Mouse (Mus musculus): ENCODE measurements around the gene Rbms3. TPM values are rescaled to one million over a fixed set of nuclear protein-coding genes. Genes with fewer than 3 reads are reported as not detected.
A peak's percentile ranks its signal among the peaks of the same experiment; 100 is the strongest.

Gene Rbms3
- total RNA-seq, 2 experiments from 2014 or later: 14.1 to 15.4 TPM

GRCm38 (mm10) chr9:116831386-116831785 is 798.3 kb downstream of the Rbms3 start:
- DNase-seq: no peak

DNA sequence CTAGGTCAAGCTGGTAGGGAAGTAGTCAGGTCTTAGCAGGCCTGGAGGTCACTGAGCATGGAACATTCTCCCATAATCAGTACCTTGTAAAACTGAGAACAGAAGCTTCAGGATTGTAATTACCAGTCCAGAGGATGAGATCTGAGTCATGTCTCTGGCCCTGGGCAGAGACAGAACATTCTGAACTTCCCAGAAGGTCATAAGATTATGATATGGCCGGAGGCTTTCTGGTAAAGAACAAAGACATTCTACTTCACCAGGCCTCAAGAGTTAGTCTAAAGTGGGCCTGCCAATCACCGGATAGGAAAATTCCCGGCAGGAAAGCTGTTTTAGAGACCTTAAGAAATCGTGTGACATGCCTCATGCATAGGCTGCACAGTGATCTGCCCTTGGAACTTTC is 799.8 kb downstream of the Rbms3 start:
- no peak for DNase-seq

DNA sequence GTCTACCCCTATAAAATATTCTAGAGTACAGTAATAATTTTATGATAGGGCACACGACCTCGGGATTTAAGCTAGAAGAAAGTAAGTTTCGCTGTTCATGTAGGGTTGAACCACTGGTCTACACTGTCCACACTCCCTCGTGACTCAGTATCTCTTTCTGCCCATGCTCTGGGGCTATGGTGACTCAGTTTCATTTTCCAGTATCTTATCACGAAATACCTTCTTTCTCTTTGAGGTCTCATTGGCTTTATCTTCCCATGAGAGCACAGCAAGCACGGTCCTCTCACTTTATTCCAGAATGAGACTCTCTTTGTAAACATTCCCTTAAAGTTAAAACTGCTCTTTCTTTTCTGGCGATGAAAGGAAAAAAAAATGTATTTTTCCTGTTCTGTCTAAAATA is 808.1 kb downstream of the Rbms3 start:
- no peak for DNase-seq

DNA sequence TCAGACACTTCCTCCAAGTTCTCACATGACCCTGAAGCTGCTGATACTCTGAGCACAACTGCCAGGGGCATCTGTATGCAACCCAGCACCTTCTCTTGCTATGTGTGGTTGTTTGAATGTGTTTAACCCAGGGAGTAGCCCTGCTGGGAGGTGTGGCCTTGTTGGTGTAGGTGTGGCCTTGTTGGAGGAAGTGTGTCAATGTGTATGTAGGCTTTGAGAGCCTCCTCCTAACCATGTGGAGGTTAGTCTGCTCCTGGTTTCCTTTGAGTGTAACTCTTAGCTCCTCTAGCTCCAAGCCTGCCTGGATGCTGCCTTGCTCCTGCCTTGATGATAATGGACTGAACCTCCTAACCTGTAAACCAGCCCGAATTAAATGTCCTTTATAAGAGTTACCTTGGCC is 812.5 kb downstream of the Rbms3 start:
- no peak for DNase-seq

DNA sequence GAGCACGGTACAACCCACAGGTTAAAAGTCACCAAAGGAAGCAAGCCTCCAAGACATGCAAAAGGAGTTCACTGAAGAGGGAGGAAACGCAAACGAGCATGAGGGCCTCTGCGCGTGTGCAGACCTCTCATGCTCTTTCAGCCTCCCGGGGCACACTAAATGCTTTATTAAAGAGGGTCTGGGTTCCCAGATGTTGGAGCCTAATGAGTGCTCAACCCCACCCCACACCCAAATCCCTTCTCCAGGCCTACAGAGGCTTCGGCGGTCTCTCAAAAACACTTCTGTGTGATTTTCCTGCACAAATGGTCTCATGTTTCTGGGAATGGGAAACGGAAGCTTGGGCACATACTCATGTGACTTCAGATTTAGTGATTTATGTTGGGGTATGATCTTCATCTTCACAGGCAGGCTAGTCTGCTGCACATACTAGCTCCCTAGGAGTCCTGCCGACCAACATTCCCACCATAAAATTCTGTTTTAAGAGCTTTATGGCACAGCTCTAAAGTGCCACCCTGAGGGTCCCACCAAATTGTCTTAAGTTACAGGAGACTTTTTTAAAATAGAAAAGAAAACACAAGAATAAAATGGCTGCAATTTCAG is 815.1 kb downstream of the Rbms3 start:
- DNase-seq: no peak

DNA sequence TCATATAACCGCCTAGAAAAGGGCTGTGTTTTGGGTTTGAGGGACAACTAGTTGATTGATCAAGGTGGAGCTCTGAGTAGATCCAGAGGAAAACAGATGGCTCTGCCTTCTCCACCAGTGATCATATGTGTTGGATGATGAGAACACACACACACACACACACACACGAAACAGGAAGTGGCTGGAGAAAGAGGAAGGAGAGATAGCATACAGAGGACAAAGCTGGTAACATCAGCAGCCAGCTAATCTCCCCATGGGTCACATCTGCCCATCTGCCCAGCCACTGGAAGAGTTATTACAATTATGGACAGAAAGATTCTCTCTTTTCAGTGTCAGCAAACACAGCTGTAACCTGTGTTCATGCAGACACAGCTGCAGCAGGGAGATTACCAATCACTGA is 816.3 kb downstream of the Rbms3 start:
- DNase-seq: no peak

DNA sequence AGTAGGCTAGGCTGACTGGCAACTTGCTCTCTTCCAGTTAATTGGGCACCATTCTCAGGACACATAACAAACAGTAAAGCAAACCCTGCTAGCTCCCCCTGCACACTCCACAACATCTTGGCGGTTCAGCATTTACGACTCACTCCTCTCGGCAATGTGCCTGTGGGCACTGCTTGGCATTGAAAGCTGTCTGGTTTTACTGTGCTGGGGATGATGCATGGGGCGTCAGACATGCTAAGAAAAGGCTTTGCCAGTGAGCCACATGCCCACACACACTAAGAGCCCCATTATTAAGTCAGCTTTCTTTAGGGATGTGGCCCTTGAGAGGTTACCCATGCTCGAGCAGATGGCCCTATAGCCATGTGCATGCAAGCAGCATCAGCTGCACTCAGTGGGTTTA is 820.5 kb downstream of the Rbms3 start:
- DNase-seq: no peak

- no peak for DNase-seq
Measured at GRCm38 (mm10) chr9:116808401-116808800, 821.3 kb downstream of the Rbms3 start.

DNA sequence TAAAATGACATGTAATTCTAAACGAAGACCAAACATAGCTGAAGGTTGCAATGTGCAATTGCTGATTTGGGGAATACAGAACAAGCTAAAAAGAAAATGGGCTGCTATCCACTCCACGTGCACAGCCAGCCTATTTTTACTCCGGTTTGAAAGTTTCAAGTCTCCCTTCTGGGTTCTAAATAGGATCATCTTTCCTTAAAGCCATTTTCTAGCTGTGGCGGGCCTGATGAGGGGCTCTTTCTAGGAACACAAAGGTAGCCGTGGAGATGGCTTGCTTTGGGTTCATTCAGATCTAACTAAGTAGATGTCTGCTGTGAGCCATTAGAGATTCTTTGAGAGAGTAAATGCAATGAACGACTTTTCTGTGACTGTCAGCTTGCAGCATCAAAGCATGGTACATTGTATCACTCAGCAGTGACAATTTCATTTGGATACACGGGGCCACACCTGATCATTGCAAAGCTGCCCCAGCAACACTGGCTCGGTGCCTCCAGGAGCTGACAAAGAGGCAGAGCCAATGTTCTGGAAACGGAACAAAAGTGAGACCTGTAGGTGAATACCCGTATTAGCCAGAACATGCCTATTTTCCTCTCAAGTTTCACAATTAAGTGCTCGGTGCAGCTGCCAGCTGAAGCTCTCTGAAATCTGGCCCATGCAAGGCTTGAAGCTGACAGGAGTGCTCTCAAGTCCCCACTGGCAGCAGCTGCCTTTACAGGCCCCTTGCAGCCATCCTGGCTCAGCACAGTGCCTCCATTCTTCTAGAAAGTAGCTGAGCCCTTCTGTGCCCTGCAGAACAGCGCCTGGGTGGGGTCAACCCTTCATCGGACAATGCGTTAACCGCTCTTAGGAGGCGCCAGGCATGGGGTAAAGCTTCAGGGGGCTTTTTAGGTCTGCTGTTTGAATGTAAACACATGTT is 822.3 kb downstream of the Rbms3 start:
- peak in 1 of 2 experiments; percentile 11 for DNase-seq

DNA sequence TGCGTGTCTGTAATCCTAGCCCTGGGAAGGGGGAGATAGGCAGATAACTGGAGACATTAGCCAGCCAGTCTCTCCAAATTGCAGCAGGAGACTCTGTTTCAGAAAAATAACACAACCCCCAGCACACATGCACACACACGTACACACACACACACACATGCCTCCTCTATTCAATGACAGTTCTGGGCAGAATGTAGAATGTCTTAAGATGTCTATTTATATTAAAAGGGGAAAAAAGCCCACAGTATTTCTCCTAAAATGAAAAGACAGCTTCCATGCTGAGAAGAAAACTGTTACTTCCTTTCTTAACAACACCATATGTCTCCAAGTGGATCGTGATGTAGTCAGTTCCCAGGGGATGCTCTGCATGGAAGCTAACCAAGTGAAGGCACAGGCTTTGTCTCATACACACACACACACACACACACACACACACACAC is 826.4 kb downstream of the Rbms3 start:
- DNase-seq: no peak

DNA sequence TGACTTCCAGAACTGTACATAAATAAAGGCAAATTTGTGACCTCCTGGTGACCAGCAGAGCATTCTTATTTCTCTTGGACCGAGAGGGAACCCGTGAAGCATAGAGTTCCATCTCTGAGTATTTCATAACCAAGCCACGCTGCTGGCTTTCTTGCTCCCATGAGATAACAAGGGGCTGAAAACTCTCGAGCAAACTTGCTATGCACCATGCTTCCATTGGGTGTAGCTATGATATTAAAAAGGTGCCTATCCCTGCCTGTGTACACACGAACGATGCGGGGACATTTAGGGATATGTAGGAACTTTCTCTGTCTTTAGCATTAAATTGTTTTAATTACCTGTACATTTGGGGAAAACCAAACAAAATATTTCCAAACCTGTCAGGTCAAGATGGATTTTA is 827.1 kb downstream of the Rbms3 start:
- peak in 1 of 2 experiments; percentile 10 for DNase-seq

DNA sequence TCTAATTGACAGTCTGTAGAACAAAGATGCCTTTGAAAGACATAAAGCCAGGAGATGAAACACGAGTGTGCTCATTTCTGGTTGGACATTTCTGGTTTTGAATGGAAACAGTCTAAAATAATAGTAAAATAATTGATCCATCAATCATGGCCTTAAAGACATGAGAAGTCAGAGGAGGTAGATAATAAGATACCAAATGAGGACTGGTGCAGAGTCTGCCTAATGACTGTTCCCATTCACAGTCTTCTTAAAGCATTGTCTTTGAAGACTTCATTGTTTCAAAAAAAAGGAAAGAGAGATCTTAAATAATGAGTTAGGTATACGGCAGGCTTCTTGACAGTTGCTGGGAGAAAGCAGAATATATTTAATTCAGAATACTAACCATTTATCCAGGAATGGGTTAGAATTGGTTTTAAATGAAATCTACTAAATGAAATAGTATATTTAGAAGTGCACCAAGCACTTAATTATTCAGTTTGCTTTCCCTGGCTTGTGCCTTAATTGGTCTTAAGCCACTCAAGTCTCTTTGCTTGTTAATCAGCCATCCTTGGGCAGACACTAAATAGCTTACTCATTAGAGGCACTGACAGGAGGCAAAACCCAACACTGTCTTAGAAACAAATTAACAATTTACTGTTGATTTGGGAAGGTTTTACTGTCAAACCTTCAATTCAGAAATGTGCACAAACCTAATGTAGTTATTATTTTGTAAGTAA is 834.3 kb downstream of the Rbms3 start:
- DNase-seq: no peak

DNA sequence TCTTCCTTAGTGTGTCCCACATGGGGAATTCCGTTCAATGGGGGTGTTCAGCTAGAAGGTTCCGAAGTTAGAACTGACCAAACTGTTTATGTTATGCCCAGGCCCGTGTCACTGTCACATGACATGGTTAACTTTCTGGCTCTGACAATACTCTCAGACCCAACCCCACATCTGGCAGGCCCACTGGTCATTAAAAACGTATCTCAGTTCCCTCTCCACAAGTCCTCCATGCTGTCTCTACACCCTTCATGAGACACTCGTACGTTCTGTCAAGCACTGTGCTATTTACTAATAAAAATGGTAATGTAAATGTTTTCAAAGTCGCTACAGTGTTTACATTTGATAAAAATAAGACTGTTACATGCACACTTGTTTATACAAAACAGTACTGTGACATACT is 837.9 kb downstream of the Rbms3 start:
- no peak for DNase-seq

DNA sequence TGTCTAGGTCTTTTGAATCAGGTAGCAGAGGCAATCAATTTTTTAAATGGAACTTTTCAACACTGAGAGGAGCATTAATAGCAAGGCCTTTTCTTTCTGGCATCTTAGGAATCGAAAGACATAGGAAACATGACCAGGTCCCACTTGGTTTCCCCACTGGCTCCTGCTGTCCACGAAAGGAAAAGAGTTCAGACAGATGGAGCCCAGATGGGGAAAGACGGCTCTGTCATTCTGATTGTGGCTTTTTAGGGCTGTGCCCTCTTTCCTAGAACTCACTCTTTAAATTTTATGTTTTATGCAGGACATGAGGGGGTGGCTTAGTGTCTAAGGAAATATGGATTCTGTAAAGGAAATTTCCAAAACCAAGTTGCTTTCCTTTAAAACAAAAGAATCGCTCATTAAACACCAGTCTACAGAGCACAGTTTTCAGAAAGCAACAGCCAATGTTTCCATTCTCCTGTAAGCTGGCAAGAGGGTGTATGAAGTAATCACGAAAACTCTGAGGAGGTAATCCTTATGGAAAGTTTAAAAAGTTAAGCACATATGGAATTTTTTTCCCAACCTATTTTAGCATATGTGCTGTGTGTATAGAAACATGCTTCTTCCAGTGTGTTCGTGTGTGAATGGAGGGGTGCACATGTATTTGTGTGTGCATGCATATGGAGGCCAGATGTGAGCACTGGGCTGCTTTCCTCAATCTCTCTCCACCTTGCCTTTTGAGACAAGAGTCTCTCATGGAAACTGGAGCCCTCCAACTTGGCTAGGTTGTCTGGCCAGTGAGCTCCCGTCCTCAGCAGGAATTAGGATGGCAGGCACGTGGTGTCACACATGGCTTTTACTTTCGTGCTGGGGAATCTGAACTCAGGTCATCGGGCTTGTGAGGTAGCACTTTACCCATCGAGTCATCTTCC is 843.3 kb downstream of the Rbms3 start:
- no peak for DNase-seq

GRCm38 (mm10) chr9:116771820-116772219 is 857.9 kb downstream of the Rbms3 start:
- no peak for DNase-seq

GRCm38 (mm10) chr9:116769358-116770054 is 860.2 kb downstream of the Rbms3 start:
- no peak for DNase-seq

- no peak for DNase-seq
Measured at GRCm38 (mm10) chr9:116762395-116763025, 867.2 kb downstream of the Rbms3 start.

GRCm38 (mm10) chr9:116748857-116749584 is 880.7 kb downstream of the Rbms3 start:
- DNase-seq: no peak

GRCm38 (mm10) chr9:116748346-116748745 is 881.4 kb downstream of the Rbms3 start:
- no peak for DNase-seq

- no peak for DNase-seq
Measured at GRCm38 (mm10) chr9:116746871-116747270, 882.8 kb downstream of the Rbms3 start.

Data from layer of hippocampus, postnatal 36 days (tissue).